17 mouse cellular contexts compared by ENCODE assay signal in genomic region chr1:171459791-171460190, GRCm38 (mm10). TPM values are rescaled to one million over a fixed set of nuclear protein-coding genes. Genes with fewer than 3 reads are reported as not detected.
DNase-seq lines count a peak whose midpoint lies in the region; ATAC-seq lines count a peak whose summit lies in the region.
"Had no signal": no experiment of that assay in that cellular context is flagged by ENCODE, and none has a peak within 500 bp of the region (broad histone marks: within the 10 kb centered on the region; RNA-seq: fewer than 3 reads in every experiment).

No protein-coding gene starts in this region.

- H3K9ac ChIP-seq in hindbrain, embryonic 13.5 days = no peak overlapping the region
- no peak overlapping the region for H3K9ac ChIP-seq in midbrain, embryonic 14.5 days (replicated peaks; ENCODE audit: low read length)
- H3K9ac ChIP-seq: embryonic facial prominence, embryonic 13.5 days; liver, embryonic 12.5 days had no signal

- H3K27me3 ChIP-seq in hindbrain, embryonic 13.5 days = no peaks in the 10 kb centered on the region
- no peaks in the 10 kb centered on the region for H3K27me3 ChIP-seq in hindbrain, embryonic 10.5 days (ENCODE audit: insufficient read depth, poor library complexity, severe bottlenecking)
- H3K27me3 ChIP-seq in midbrain, embryonic 14.5 days (ENCODE audit: control insufficient read depth, insufficient read depth, low read length) = no peaks in the 10 kb centered on the region
- H3K27me3 ChIP-seq in midbrain, embryonic 10.5 days (ENCODE audit: low read depth, poor library complexity, severe bottlenecking) = no peaks in the 10 kb centered on the region
- H3K27me3 ChIP-seq: CH12.LX; embryonic facial prominence, embryonic 13.5 days; liver, embryonic 12.5 days; Patski had no signal

- peak; percentile 58 to 65 for DNase-seq in cerebellum, postnatal 10 days
- DNase-seq in cerebellum, adult 8-10 months = no peak
- no peak for DNase-seq in hindbrain, embryonic 10.5 days (ENCODE audit: low spot score)
- DNase-seq in midbrain, embryonic 14.5 days = peak; percentile 72
- DNase-seq in midbrain, embryonic 10.5 days (ENCODE audit: low spot score) = no peak
- DNase-seq in adrenal gland, adult (ENCODE audit: inconsistent age in 2 of 2, low spot score in 1 of 2) = no peak
- DNase-seq in cerebellum, postnatal 25 days = no peak
- DNase-seq: adrenal gland, adult 2 months; cerebellum, adult 9-11 months; gastrocnemius, postnatal 25 days; heart, postnatal 14 days; thymus, postnatal 14 days had no signal

- H3K9me3 ChIP-seq in hindbrain, embryonic 13.5 days = no peaks in the 10 kb centered on the region
- no peaks in the 10 kb centered on the region for H3K9me3 ChIP-seq in hindbrain, embryonic 10.5 days
- H3K9me3 ChIP-seq in midbrain, embryonic 14.5 days (ENCODE audit: control insufficient read depth, low read length) = no peaks in the 10 kb centered on the region
- no peaks in the 10 kb centered on the region for H3K9me3 ChIP-seq in midbrain, embryonic 10.5 days (replicated peaks)
- H3K9me3 ChIP-seq: embryonic facial prominence, embryonic 13.5 days; liver, embryonic 12.5 days had no signal

- H3K4me2 ChIP-seq in hindbrain, embryonic 13.5 days = 0 out of 2 replicates have a peak overlapping the region, but pooled peaks have one; percentile 0
- H3K4me2 ChIP-seq in midbrain, embryonic 14.5 days (ENCODE audit: low read length) = peak overlapping the region; percentile 15
- H3K4me2 ChIP-seq: embryonic facial prominence, embryonic 13.5 days; liver, embryonic 12.5 days had no signal

- no peaks in the 10 kb centered on the region for H3K36me3 ChIP-seq in hindbrain, embryonic 13.5 days
- peaks cover 9% of the 10 kb centered on the region; the same call in 1 of the 2 replicates for H3K36me3 ChIP-seq in hindbrain, embryonic 10.5 days
- no peaks in the 10 kb centered on the region for H3K36me3 ChIP-seq in midbrain, embryonic 14.5 days (ENCODE audit: control insufficient read depth, insufficient read depth, low read length)
- no peaks in the 10 kb centered on the region for H3K36me3 ChIP-seq in midbrain, embryonic 10.5 days

- H3K4me1 ChIP-seq in hindbrain, embryonic 13.5 days (replicated peaks) = peaks cover 10% of the 10 kb centered on the region
- peaks cover 10% of the 10 kb centered on the region; the same call in 1 of the 2 replicates for H3K4me1 ChIP-seq in hindbrain, embryonic 10.5 days (replicated peaks)
- peaks cover 9% of the 10 kb centered on the region; the same call in 1 of the 2 replicates for H3K4me1 ChIP-seq in midbrain, embryonic 14.5 days (ENCODE audit: control insufficient read depth, insufficient read depth, low read length)
- peaks cover 12% of the 10 kb centered on the region; the same call in 1 of the 2 replicates for H3K4me1 ChIP-seq in midbrain, embryonic 10.5 days
- H3K4me1 ChIP-seq: liver, embryonic 12.5 days had no signal

- ATAC-seq in hindbrain, embryonic 13.5 days (ENCODE audit: low FRiP score) = 0 out of 2 replicates have a peak, but pooled peaks have one; percentile 21
- ATAC-seq in midbrain, embryonic 14.5 days (ENCODE audit: low FRiP score, low TSS enrichment) = no peak
- ATAC-seq: liver, embryonic 12.5 days; Patski had no signal

- H3K27ac ChIP-seq in hindbrain, embryonic 13.5 days = 0 out of 2 replicates have a peak overlapping the region, but pooled peaks have one; percentile 23
- no peak overlapping the region for H3K27ac ChIP-seq in hindbrain, embryonic 10.5 days
- no peak overlapping the region for H3K27ac ChIP-seq in midbrain, embryonic 14.5 days (replicated peaks; ENCODE audit: low read depth, low read length)
- H3K27ac ChIP-seq in midbrain, embryonic 10.5 days (replicated peaks) = no peak overlapping the region
- H3K27ac ChIP-seq: embryonic facial prominence, embryonic 13.5 days; liver, embryonic 12.5 days had no signal

- 54% methylated on average over 5 of the region's 5 CpGs for WGBS in hindbrain, embryonic 13.5 days
- 59% methylated on average over 5 of the region's 5 CpGs for WGBS in hindbrain, embryonic 10.5 days
- 43% methylated on average over 5 of the region's 5 CpGs for WGBS in midbrain, embryonic 14.5 days
- WGBS in midbrain, embryonic 10.5 days = 66% methylated on average over 5 of the region's 5 CpGs

- H3K4me3 ChIP-seq in hindbrain, embryonic 13.5 days = no peak overlapping the region
- H3K4me3 ChIP-seq in hindbrain, embryonic 10.5 days = no peak overlapping the region
- H3K4me3 ChIP-seq in midbrain, embryonic 14.5 days (replicated peaks; ENCODE audit: low read depth, low read length) = no peak overlapping the region
- H3K4me3 ChIP-seq in midbrain, embryonic 10.5 days = no peak overlapping the region
- H3K4me3 ChIP-seq: embryonic facial prominence, embryonic 13.5 days; liver, embryonic 12.5 days had no signal

RNA-seq across cellular contexts. Expression of gene F11r, which starts 22.5 kb away (rescaled TPM):
- 12.2 and 13.3 TPM in 2 replicates for polyA plus RNA-seq in hindbrain, embryonic 13.5 days (2015; fragmentation: Nextera tagmentation; extraction: Ambion mirVana)
- polyA plus RNA-seq in hindbrain, embryonic 10.5 days (2016; fragmentation: Nextera tagmentation; extraction: Ambion mirVana) = 22.2 and 28.7 TPM in 2 replicates
- polyA plus RNA-seq in midbrain, embryonic 14.5 days (2014; fragmentation: Nextera tagmentation; extraction: Ambion mirVana) = 3.3 and 8.1 TPM in 2 replicates
- 14.0 TPM in 2 replicates for polyA plus RNA-seq in midbrain, embryonic 10.5 days (2016; fragmentation: Nextera tagmentation; extraction: Ambion mirVana)

RNA-seq across cellular contexts. Expression of gene Tstd1, which starts 41.1 kb away (rescaled TPM):
- polyA plus RNA-seq in hindbrain, embryonic 13.5 days (2015; fragmentation: Nextera tagmentation; extraction: Ambion mirVana) = 10.0 and 11.7 TPM in 2 replicates
- 9.7 and 10.1 TPM in 2 replicates for polyA plus RNA-seq in hindbrain, embryonic 10.5 days (2016; fragmentation: Nextera tagmentation; extraction: Ambion mirVana)
- 5.7 and 6.2 TPM in 2 replicates for polyA plus RNA-seq in midbrain, embryonic 14.5 days (2014; fragmentation: Nextera tagmentation; extraction: Ambion mirVana)
- polyA plus RNA-seq in midbrain, embryonic 10.5 days (2016; fragmentation: Nextera tagmentation; extraction: Ambion mirVana) = 8.4 and 9.6 TPM in 2 replicates

RNA-seq across cellular contexts. Expression of gene Alyref2, which starts 43.5 kb away (rescaled TPM):
- polyA plus RNA-seq in hindbrain, embryonic 13.5 days (2015; fragmentation: Nextera tagmentation; extraction: Ambion mirVana) = 32.0 and 34.5 TPM in 2 replicates
- 11.2 and 13.3 TPM in 2 replicates for polyA plus RNA-seq in hindbrain, embryonic 10.5 days (2016; fragmentation: Nextera tagmentation; extraction: Ambion mirVana)
- polyA plus RNA-seq in midbrain, embryonic 14.5 days (2014; fragmentation: Nextera tagmentation; extraction: Ambion mirVana) = 28.2 and 33.5 TPM in 2 replicates
- polyA plus RNA-seq in midbrain, embryonic 10.5 days (2016; fragmentation: Nextera tagmentation; extraction: Ambion mirVana) = 10.5 and 13.6 TPM in 2 replicates

RNA-seq across cellular contexts. Expression of gene Usf1, which starts 48.7 kb away (rescaled TPM):
- 202 and 209 TPM in 2 replicates for polyA plus RNA-seq in hindbrain, embryonic 13.5 days (2015; fragmentation: Nextera tagmentation; extraction: Ambion mirVana)
- polyA plus RNA-seq in hindbrain, embryonic 10.5 days (2016; fragmentation: Nextera tagmentation; extraction: Ambion mirVana) = 143 and 159 TPM in 2 replicates
- 207 and 236 TPM in 2 replicates for polyA plus RNA-seq in midbrain, embryonic 14.5 days (2014; fragmentation: Nextera tagmentation; extraction: Ambion mirVana)
- polyA plus RNA-seq in midbrain, embryonic 10.5 days (2016; fragmentation: Nextera tagmentation; extraction: Ambion mirVana) = 138 and 161 TPM in 2 replicates

Comparison
In these comparisons a context has a peak if more than half of its experiments do, and no peak if none do; other contexts are left out.
1. DNase-seq: peak in cerebellum, postnatal 10 days (2 of 2) and midbrain, embryonic 14.5 days (single experiment); none in cerebellum, adult 8-10 months (single experiment), hindbrain, embryonic 10.5 days (single experiment), midbrain, embryonic 10.5 days (single experiment), adrenal gland, adult (0 of 2) and cerebellum, postnatal 25 days (0 of 2).